Mouse (Mus musculus) forebrain, embryonic 11.5 days (tissue): ENCODE data around the gene Adk. TPM values are rescaled to one million over a fixed set of nuclear protein-coding genes. Genes with fewer than 3 reads are reported as not detected.

Experiments
- ATAC-seq: fragments of 200-750 bp; cut with Nextera tagmentation; replicated peaks from 2 replicates; pipeline ENCODE4 v1.8.0; 2017; ENCODE audit warnings: moderate TSS enrichment; ENCODE audit not compliant: low FRiP score
- DNase-seq: peaks from one replicate; pipeline ENCODE4 v3.0.0-alpha.2; 2017; ENCODE audit warnings: low spot score
- H3K27ac ChIP-seq: fragments of 300-500 bp; sonication (generic); 2 replicates; pipeline ENCODE4 v1.5.1; 2014; ENCODE audit warnings: low read depth, low read length
- H3K27me3 ChIP-seq: fragments of 300-500 bp; sonication (generic); 2 replicates; pipeline ENCODE4 v1.6.1; 2014; ENCODE audit warnings: mild to moderate bottlenecking, low read length, mixed read lengths; ENCODE audit not compliant: control insufficient read depth, insufficient read depth
- H3K36me3 ChIP-seq: fragments of 300-500 bp; sonication (generic); 2 replicates; pipeline ENCODE4 v1.6.1; 2014; ENCODE audit warnings: mild to moderate bottlenecking, low read length, moderate library complexity, mixed read lengths; ENCODE audit not compliant: control insufficient read depth, insufficient read depth
- H3K4me1 ChIP-seq: fragments of 300-500 bp; sonication (generic); replicated peaks from 2 replicates; pipeline ENCODE4 v1.6.1; 2014; ENCODE audit warnings: low read length, mixed read lengths; ENCODE audit not compliant: control insufficient read depth, insufficient read depth
- H3K4me2 ChIP-seq: fragments of 300-500 bp; sonication (generic); 2 replicates; pipeline ENCODE4 v1.6.1; 2014; ENCODE audit warnings: low read depth, mild to moderate bottlenecking, low read length, moderate library complexity, mixed read lengths; ENCODE audit not compliant: severe bottlenecking
- H3K4me3 ChIP-seq: fragments of 300-500 bp; sonication (generic); 2 replicates; pipeline ENCODE4 v1.5.1; 2014; ENCODE audit warnings: low read depth, low read length
- H3K9ac ChIP-seq: fragments of 300-500 bp; sonication (generic); 2 replicates; pipeline ENCODE4 v1.6.1; 2014; ENCODE audit warnings: low read length
- H3K9me3 ChIP-seq: fragments of 300-500 bp; sonication (generic); 2 replicates; pipeline ENCODE4 v1.6.1; 2016; ENCODE audit warnings: low read length, mixed read lengths; ENCODE audit not compliant: control insufficient read depth
- WGBS: fragments of 180-500 bp; shearing (Covaris S2); extraction: QIAGEN DNeasy Blood & Tissue Kit; methylation state at CpG from one replicate; pipeline ENCODE4 v1.1.7; 2014; 5-methylcytosine and 5-hydroxymethylcytosine counted together
- polyA plus RNA-seq: library from polyadenylated mRNA; unstranded; fragments of >200 nt; fragmentation: Nextera tagmentation; extraction: Ambion mirVana; gene quantifications from 2 replicates; pipeline ENCODE4 v1.2.1, GENCODE M21; 2014

The Adk gene
- polyA plus RNA-seq, 1 experiment from 2014 or later: 138 TPM

- peak; percentile 27 for DNase-seq
- H3K4me3 ChIP-seq: no peak overlapping the region
- H3K36me3 ChIP-seq: no peaks in the 10 kb centered on the region
- WGBS: 29% methylated on average over 7 of the region's 7 CpGs
- no peaks in the 10 kb centered on the region for H3K9me3 ChIP-seq
- peaks cover 2% of the 10 kb centered on the region; the same call in 1 of the 2 replicates for H3K4me1 ChIP-seq
- H3K4me2 ChIP-seq: no peak overlapping the region
- no peaks in the 10 kb centered on the region for H3K27me3 ChIP-seq
- H3K9ac ChIP-seq: no peak overlapping the region
- ATAC-seq: peak; percentile 79
- H3K27ac ChIP-seq: peak overlapping the region; percentile 74
Observed at GRCm38 (mm10) chr14:21410769-21411477, 358.5 kb downstream of the Adk start.

- H3K9me3 ChIP-seq: no peaks in the 10 kb centered on the region
- H3K9ac ChIP-seq: no peak overlapping the region
- H3K27me3 ChIP-seq: no peaks in the 10 kb centered on the region
- H3K36me3 ChIP-seq: no peaks in the 10 kb centered on the region
- peaks cover 2% of the 10 kb centered on the region; the same call in 1 of the 2 replicates for H3K4me1 ChIP-seq
- ATAC-seq (no peak; the same call in 1 of the 2 replicates), DNase-seq (peak; percentile 49)
- WGBS: 73% methylated on average over 6 of the region's 6 CpGs
- H3K4me3 ChIP-seq: no peak overlapping the region
- H3K27ac ChIP-seq: peak overlapping the region; percentile 74
- no peak overlapping the region for H3K4me2 ChIP-seq
Observed at GRCm38 (mm10) chr14:21411524-21411923, 359.1 kb downstream of the Adk start.

GRCm38 (mm10) chr14:21418332-21418731 lies 366.0 kb downstream of the Adk start:
- no peak overlapping the region for H3K27ac ChIP-seq
- DNase-seq: peak; percentile 39
- H3K36me3 ChIP-seq: no peaks in the 10 kb centered on the region
- no peak overlapping the region for H3K4me3 ChIP-seq
- no peak overlapping the region for H3K9ac ChIP-seq
- WGBS: 81% methylated on average over 7 of the region's 7 CpGs
- H3K9me3 ChIP-seq: no peaks in the 10 kb centered on the region
- no peaks in the 10 kb centered on the region for H3K27me3 ChIP-seq
- no peaks in the 10 kb centered on the region for H3K4me1 ChIP-seq
- H3K4me2 ChIP-seq: no peak overlapping the region
- no peak for ATAC-seq

GRCm38 (mm10) chr14:21427369-21427768 lies 375.0 kb downstream of the Adk start:
- Histone ChIP-seq H3K4me1 (peaks cover 7% of the 10 kb centered on the region), H3K27ac (0 out of 2 replicates have a peak overlapping the region, but pooled peaks have one; percentile 31), H3K9ac (no peak overlapping the region), H3K9me3 (no peaks in the 10 kb centered on the region), H3K36me3 (no peaks in the 10 kb centered on the region), H3K4me3 (no peak overlapping the region), H3K27me3 (no peaks in the 10 kb centered on the region), H3K4me2 (no peak overlapping the region)
- DNase-seq: peak; percentile 57
- WGBS: 49% methylated on average over 7 of the region's 7 CpGs
- peak; percentile 79 for ATAC-seq

GRCm38 (mm10) chr14:21433415-21433814 lies 381.0 kb downstream of the Adk start:
- Histone ChIP-seq H3K4me1 (peaks cover under 1% of the 10 kb centered on the region; the same call in 1 of the 2 replicates), H3K27ac (no peak overlapping the region), H3K4me2 (no peak overlapping the region), H3K4me3 (no peak overlapping the region), H3K9me3 (no peaks in the 10 kb centered on the region), H3K27me3 (no peaks in the 10 kb centered on the region), H3K9ac (no peak overlapping the region), H3K36me3 (no peaks in the 10 kb centered on the region)
- ATAC-seq (no peak), DNase-seq (peak; percentile 16)
- 88% methylated on average over 4 of the region's 4 CpGs for WGBS

- Histone ChIP-seq H3K27ac (no peak overlapping the region), H3K9ac (no peak overlapping the region), H3K4me2 (no peak overlapping the region), H3K36me3 (no peaks in the 10 kb centered on the region), H3K27me3 (no peaks in the 10 kb centered on the region), H3K4me3 (no peak overlapping the region), H3K9me3 (no peaks in the 10 kb centered on the region), H3K4me1 (no peaks in the 10 kb centered on the region)
- ATAC-seq (no peak), DNase-seq (peak; percentile 21)
- 87% methylated on average over 5 of the region's 5 CpGs for WGBS
Observed at GRCm38 (mm10) chr14:21433995-21434394, 381.6 kb downstream of the Adk start.

- no peaks in the 10 kb centered on the region for H3K4me1 ChIP-seq
- 71% methylated on average over 9 of the region's 9 CpGs for WGBS
- no peak overlapping the region for H3K27ac ChIP-seq
- no peaks in the 10 kb centered on the region for H3K9me3 ChIP-seq
- H3K36me3 ChIP-seq: no peaks in the 10 kb centered on the region
- DNase-seq (peak; percentile 2), ATAC-seq (no peak)
- H3K4me3 ChIP-seq: no peak overlapping the region
- H3K9ac ChIP-seq: no peak overlapping the region
- H3K27me3 ChIP-seq: no peaks in the 10 kb centered on the region
- H3K4me2 ChIP-seq: no peak overlapping the region
Observed at GRCm38 (mm10) chr14:21434686-21435085, 382.3 kb downstream of the Adk start.

- no peaks in the 10 kb centered on the region for H3K4me1 ChIP-seq
- H3K9me3 ChIP-seq: no peaks in the 10 kb centered on the region
- H3K9ac ChIP-seq: no peak overlapping the region
- no peak overlapping the region for H3K27ac ChIP-seq
- no peak for DNase-seq
- ATAC-seq: no peak
- 46% methylated on average over 4 of the region's 4 CpGs for WGBS
- H3K36me3 ChIP-seq: no peaks in the 10 kb centered on the region
- no peak overlapping the region for H3K4me2 ChIP-seq
- H3K4me3 ChIP-seq: no peak overlapping the region
- H3K27me3 ChIP-seq: no peaks in the 10 kb centered on the region
Observed at GRCm38 (mm10) chr14:21439785-21440184, 387.4 kb downstream of the Adk start.

- H3K27ac ChIP-seq: no peak overlapping the region
- no peak for ATAC-seq
Observed at GRCm38 (mm10) chr14:21440526-21440925, 388.2 kb downstream of the Adk start.

More at GRCm38 (mm10) chr14:21440526-21440925, 388.2 kb downstream of the Adk start:
- 85% methylated on average over 2 of the region's 2 CpGs for WGBS
- Histone ChIP-seq H3K4me1 (no peaks in the 10 kb centered on the region), H3K4me2 (no peak overlapping the region), H3K4me3 (no peak overlapping the region), H3K27me3 (no peaks in the 10 kb centered on the region), H3K9me3 (no peaks in the 10 kb centered on the region), H3K9ac (no peak overlapping the region), H3K36me3 (no peaks in the 10 kb centered on the region)
- no peak for DNase-seq
